Mouse (Mus musculus): ENCODE data around the gene Gm5129. TPM values are rescaled to one million over a fixed set of nuclear protein-coding genes. Genes with fewer than 3 reads are reported as not detected.

Gene Gm5129
- total and polyA plus RNA-seq, 3 experiments = not detected

- Histone ChIP-seq H3K9me3 (replicated peaks; ENCODE audit: insufficient read depth, low read length) (no peaks in the 10 kb centered on the region), H3K27me3 (ENCODE audit: control insufficient read depth in 1 of 2, insufficient read depth in 2 of 2, low read length in 2 of 2) (no peaks in the 10 kb centered on the region), H3K36me3 (ENCODE audit: control insufficient read depth in 1 of 2, insufficient read depth in 2 of 2, low read length in 2 of 2) (peaks cover 0 to 20% of the 10 kb centered on the region in 2 experiments; a peak in 2 of 4 replicates), H3K4me3 (ENCODE audit: control insufficient read depth in 1 of 2, insufficient read depth in 1 of 2, low read depth in 2 of 2, low read length in 2 of 2) (no peak overlapping the region), H3K27ac (ENCODE audit: control insufficient read depth, low read depth, low read length) (no peak overlapping the region), H3K4me1 (ENCODE audit: control insufficient read depth in 1 of 2, insufficient read depth in 2 of 2, low read length in 2 of 2) (no peaks in the 10 kb centered on the region), H3K79me2 (ENCODE audit: control insufficient read depth, insufficient read depth, low read length, poor library complexity) (no peaks in the 10 kb centered on the region), H3K9ac (ENCODE audit: control insufficient read depth, low read depth, low read length, poor library complexity, severe bottlenecking) (no peak overlapping the region)
- no peak for TF ChIP-seq MYB (IDR thresholded peaks at IDR 0.05; ENCODE audit: low read depth, low read length)
- TF ChIP-seq USF2 (IDR thresholded peaks at IDR 0.05; ENCODE audit: borderline replicate concordance in 1 of 2, insufficient read depth in 1 of 2, low read depth in 1 of 2, low read length in 2 of 2) = no peak
- TF ChIP-seq NELFE (IDR thresholded peaks at IDR 0.05; ENCODE audit: low read depth, low read length) = no peak
- no peak for TF ChIP-seq HCFC1 (IDR thresholded peaks at IDR 0.05; ENCODE audit: low read depth, low read length)
- no peak for TF ChIP-seq SMC3 (IDR thresholded peaks at IDR 0.05; ENCODE audit: low read depth, low read length)
- TF ChIP-seq ZMIZ1 (IDR thresholded peaks at IDR 0.05; ENCODE audit: low read depth, low read length) = no peak
- TF ChIP-seq TBP (IDR thresholded peaks at IDR 0.05; ENCODE audit: low read depth, low read length) = no peak
- no peak for TF ChIP-seq ZKSCAN1 (IDR thresholded peaks at IDR 0.05; ENCODE audit: low read depth, low read length)
- TF ChIP-seq TCF12 (IDR thresholded peaks at IDR 0.05; ENCODE audit: low read depth, low read length) = no peak
- TF ChIP-seq RCOR1 (IDR thresholded peaks at IDR 0.05; ENCODE audit: low read depth, low read length) = no peak
- no peak for TF ChIP-seq E2F4 (IDR thresholded peaks at IDR 0.05; ENCODE audit: borderline replicate concordance, low read depth, low read length)
- no peak for TF ChIP-seq JUND (IDR thresholded peaks at IDR 0.05; ENCODE audit: low read depth, low read length)
- TF ChIP-seq POLR2AphosphoS2 (IDR thresholded peaks at IDR 0.05; ENCODE audit: low read length) = no peak
- TF ChIP-seq NRF1 (IDR thresholded peaks at IDR 0.05; ENCODE audit: insufficient read depth, low read depth, low read length, poor library complexity, severe bottlenecking) = no peak
- TF ChIP-seq USF1 (IDR thresholded peaks at IDR 0.05; ENCODE audit: low read depth, low read length) = no peak
- no peak for TF ChIP-seq GATA1 (IDR thresholded peaks at IDR 0.05; ENCODE audit: low read depth, low read length)
- no peak for TF ChIP-seq SIN3A (IDR thresholded peaks at IDR 0.05; ENCODE audit: low read length)
- no peak for TF ChIP-seq POLR2AphosphoS5 (IDR thresholded peaks at IDR 0.05; ENCODE audit: borderline replicate concordance, low read depth, low read length)
- TF ChIP-seq MEF2A (IDR thresholded peaks at IDR 0.05; ENCODE audit: extremely low read depth, insufficient replicate concordance, low read depth, low read length, poor library complexity, severe bottlenecking) = no peak
- no peak for DNase-seq (ENCODE audit: low read depth, low spot score)
Observed at GRCm38 (mm10) chr5:29778029-29778428, 42.3 kb upstream of the Gm5129 start.

- Histone ChIP-seq H3K79me2 (ENCODE audit: control insufficient read depth, insufficient read depth, low read length, poor library complexity) (no peaks in the 10 kb centered on the region), H3K9ac (ENCODE audit: control insufficient read depth, low read depth, low read length, poor library complexity, severe bottlenecking) (no peak overlapping the region), H3K9me3 (replicated peaks; ENCODE audit: insufficient read depth, low read length) (no peaks in the 10 kb centered on the region), H3K36me3 (ENCODE audit: control insufficient read depth in 1 of 2, insufficient read depth in 2 of 2, low read length in 2 of 2) (peaks cover 0 to 25% of the 10 kb centered on the region in 2 experiments; a peak in 2 of 4 replicates), H3K4me1 (ENCODE audit: control insufficient read depth in 1 of 2, insufficient read depth in 2 of 2, low read length in 2 of 2) (no peaks in the 10 kb centered on the region), H3K4me3 (ENCODE audit: control insufficient read depth in 1 of 2, insufficient read depth in 1 of 2, low read depth in 2 of 2, low read length in 2 of 2) (no peak overlapping the region), H3K27ac (ENCODE audit: control insufficient read depth, low read depth, low read length) (no peak overlapping the region), H3K27me3 (ENCODE audit: control insufficient read depth in 1 of 2, insufficient read depth in 2 of 2, low read length in 2 of 2) (no peaks in the 10 kb centered on the region)
- DNase-seq (ENCODE audit: low read depth, low spot score) = no peak
- no peak for TF ChIP-seq TBP (IDR thresholded peaks at IDR 0.05; ENCODE audit: low read depth, low read length)
- TF ChIP-seq UBTF (IDR thresholded peaks at IDR 0.05; ENCODE audit: borderline replicate concordance, insufficient read depth, low read depth, low read length) = no peak
- TF ChIP-seq ZMIZ1 (IDR thresholded peaks at IDR 0.05; ENCODE audit: low read depth, low read length) = no peak
- no peak for TF ChIP-seq USF1 (IDR thresholded peaks at IDR 0.05; ENCODE audit: low read depth, low read length)
- TF ChIP-seq TCF12 (IDR thresholded peaks at IDR 0.05; ENCODE audit: low read depth, low read length) = no peak
- no peak for TF ChIP-seq TAL1 (IDR thresholded peaks at IDR 0.05; ENCODE audit: low read length)
- no peak for TF ChIP-seq MAZ (IDR thresholded peaks at IDR 0.05; ENCODE audit: low read depth, low read length)
- no peak for TF ChIP-seq MEF2A (IDR thresholded peaks at IDR 0.05; ENCODE audit: extremely low read depth, insufficient replicate concordance, low read depth, low read length, poor library complexity, severe bottlenecking)
- TF ChIP-seq E2F4 (IDR thresholded peaks at IDR 0.05; ENCODE audit: borderline replicate concordance, low read depth, low read length) = no peak
- no peak for TF ChIP-seq CTCF (IDR thresholded peaks at IDR 0.05 in 2 of 3, conservative IDR thresholded peaks at IDR 0.05 in 1 of 3; ENCODE audit: control insufficient read depth in 1 of 3, insufficient read depth in 1 of 3, low read depth in 2 of 3, low read length in 3 of 3, poor library complexity in 1 of 3, severe bottlenecking in 1 of 3)
Observed at GRCm38 (mm10) chr5:29775437-29775836, 39.7 kb upstream of the Gm5129 start.

All from MEL (cell line).